Mouse (Mus musculus) neural tube, embryonic 11.5 days (tissue): ENCODE results near the gene Mrps7. TPM values are rescaled to one million over a fixed set of nuclear protein-coding genes. Genes with fewer than 3 reads are reported as not detected.

ENCODE experiments used
- ATAC-seq: fragments of 200-750 bp; cut with Nextera tagmentation; 2 replicates; pipeline ENCODE4 v1.8.0; 2017; ENCODE audit warnings: moderate number of reproducible peaks, mild to moderate bottlenecking, moderate TSS enrichment, moderate library complexity; ENCODE audit not compliant: insufficient read depth, low FRiP score, low TSS enrichment
- DNase-seq: peaks from one replicate; pipeline ENCODE4 v3.0.0-alpha.2; 2015; ENCODE audit warnings: low spot score
- H3K27ac ChIP-seq: fragments of 300-500 bp; sonication (generic); 2 replicates; pipeline ENCODE4 v1.5.1; 2014; ENCODE audit warnings: low read depth, mild to moderate bottlenecking, low read length
- H3K27me3 ChIP-seq: fragments of 300-500 bp; sonication (generic); 2 replicates; pipeline ENCODE4 v1.6.1; 2014; ENCODE audit warnings: mild to moderate bottlenecking, low read length, mixed read lengths; ENCODE audit not compliant: control insufficient read depth, insufficient read depth
- H3K36me3 ChIP-seq: fragments of 300-500 bp; sonication (generic); 2 replicates; pipeline ENCODE4 v1.6.1; 2014; ENCODE audit warnings: mild to moderate bottlenecking, low read length, moderate library complexity, mixed read lengths; ENCODE audit not compliant: control insufficient read depth, insufficient read depth
- H3K4me1 ChIP-seq: fragments of 300-500 bp; sonication (generic); 2 replicates; pipeline ENCODE4 v1.6.1; 2014; ENCODE audit warnings: low read length, mixed read lengths; ENCODE audit not compliant: control insufficient read depth, insufficient read depth
- H3K4me2 ChIP-seq: fragments of 300-500 bp; sonication (generic); 2 replicates; pipeline ENCODE4 v1.6.1; 2014; ENCODE audit warnings: low read depth, mild to moderate bottlenecking, moderate library complexity
- H3K4me3 ChIP-seq: fragments of 300-500 bp; sonication (generic); 2 replicates; pipeline ENCODE4 v1.5.1; 2014; ENCODE audit warnings: low read depth, low read length
- H3K9ac ChIP-seq: fragments of 300-500 bp; sonication (generic); 2 replicates; pipeline ENCODE4 v1.6.1; 2014; ENCODE audit warnings: mild to moderate bottlenecking, low read length
- H3K9me3 ChIP-seq: fragments of 300-500 bp; sonication (generic); 2 replicates; pipeline ENCODE4 v1.6.1; 2016; ENCODE audit warnings: low read length; ENCODE audit not compliant: control insufficient read depth
- WGBS: fragments of 180-500 bp; shearing (Covaris S2); extraction: QIAGEN DNeasy Blood & Tissue Kit; methylation state at CpG from one replicate; pipeline ENCODE4 v1.1.7; 2014; 5-methylcytosine and 5-hydroxymethylcytosine counted together
- polyA plus RNA-seq: library from polyadenylated mRNA; unstranded; fragments of >200 nt; fragmentation: Nextera tagmentation; extraction: Ambion mirVana; gene quantifications from 2 replicates; pipeline ENCODE4 v1.2.1, GENCODE M21; 2014

The Mrps7 gene
- polyA plus RNA-seq, 1 experiment from 2014 or later = 95.5 TPM

- Histone ChIP-seq H3K36me3 (peaks cover 53% of the 10 kb centered on the region), H3K9me3 (no peaks in the 10 kb centered on the region), H3K4me2 (no peak overlapping the region), H3K27ac (no peak overlapping the region), H3K27me3 (no peaks in the 10 kb centered on the region), H3K4me3 (no peak overlapping the region), H3K4me1 (no peaks in the 10 kb centered on the region), H3K9ac (no peak overlapping the region)
- no peak for ATAC-seq
- no peak for DNase-seq
- WGBS = 94% methylated on average over 7 of the region's 7 CpGs
Observed at GRCm38 (mm10) chr11:115585573-115586100, 18.1 kb upstream of the Mrps7 start.

GRCm38 (mm10) chr11:115586403-115586802 is 17.3 kb upstream of the Mrps7 start:
- H3K4me1 ChIP-seq = no peaks in the 10 kb centered on the region
- 91% methylated on average over 9 of the region's 9 CpGs for WGBS
- H3K9me3 ChIP-seq = no peaks in the 10 kb centered on the region
- peaks cover 48% of the 10 kb centered on the region for H3K36me3 ChIP-seq
- H3K4me2 ChIP-seq = no peak overlapping the region
- DNase-seq (no peak), ATAC-seq (no peak)
- no peak overlapping the region for H3K9ac ChIP-seq
- no peak overlapping the region for H3K4me3 ChIP-seq
- H3K27ac ChIP-seq = no peak overlapping the region
- no peaks in the 10 kb centered on the region for H3K27me3 ChIP-seq

- 83% methylated on average over 9 of the region's 9 CpGs for WGBS
- Histone ChIP-seq H3K36me3 (peaks cover 42% of the 10 kb centered on the region), H3K4me2 (no peak overlapping the region), H3K9ac (no peak overlapping the region), H3K27ac (no peak overlapping the region), H3K27me3 (no peaks in the 10 kb centered on the region), H3K4me3 (no peak overlapping the region), H3K9me3 (no peaks in the 10 kb centered on the region), H3K4me1 (no peaks in the 10 kb centered on the region)
- no peak for DNase-seq
- ATAC-seq = no peak
Observed at GRCm38 (mm10) chr11:115587984-115588383, 15.7 kb upstream of the Mrps7 start.

- DNase-seq (no peak), ATAC-seq (no peak)
- H3K4me3 ChIP-seq = no peak overlapping the region
- WGBS = 80% methylated on average over 2 of the region's 2 CpGs
- no peak overlapping the region for H3K27ac ChIP-seq
- H3K4me2 ChIP-seq = no peak overlapping the region
- H3K9me3 ChIP-seq = no peaks in the 10 kb centered on the region
- no peak overlapping the region for H3K9ac ChIP-seq
- H3K4me1 ChIP-seq = no peaks in the 10 kb centered on the region
- no peaks in the 10 kb centered on the region for H3K27me3 ChIP-seq
- peaks cover 36% of the 10 kb centered on the region for H3K36me3 ChIP-seq
Observed at GRCm38 (mm10) chr11:115590526-115591075, 13.1 kb upstream of the Mrps7 start.

GRCm38 (mm10) chr11:115595209-115595608 is 8.5 kb upstream of the Mrps7 start:
- H3K36me3 ChIP-seq = peaks cover 16% of the 10 kb centered on the region
- no peaks in the 10 kb centered on the region for H3K9me3 ChIP-seq
- no peak overlapping the region for H3K4me3 ChIP-seq
- no peak for DNase-seq
- no peaks in the 10 kb centered on the region for H3K27me3 ChIP-seq
- H3K4me2 ChIP-seq = no peak overlapping the region
- H3K27ac ChIP-seq = no peak overlapping the region
- H3K9ac ChIP-seq = no peak overlapping the region
- no peaks in the 10 kb centered on the region for H3K4me1 ChIP-seq
- no peak for ATAC-seq
- WGBS = 96% methylated on average over 3 of the region's 3 CpGs

GRCm38 (mm10) chr11:115598309-115598708 is 5.4 kb upstream of the Mrps7 start:
- ATAC-seq = no peak
- DNase-seq = no peak
- Histone ChIP-seq H3K9ac (no peak overlapping the region), H3K4me3 (no peak overlapping the region), H3K4me1 (peaks cover 11% of the 10 kb centered on the region), H3K27me3 (no peaks in the 10 kb centered on the region), H3K4me2 (no peak overlapping the region), H3K36me3 (peaks cover 13% of the 10 kb centered on the region), H3K27ac (no peak overlapping the region), H3K9me3 (no peaks in the 10 kb centered on the region)
- 85% methylated on average over 4 of the region's 4 CpGs for WGBS

GRCm38 (mm10) chr11:115599722-115600121 is 4.0 kb upstream of the Mrps7 start:
- no peak for ATAC-seq
- no peak overlapping the region for H3K27ac ChIP-seq
- WGBS = 94% methylated on average over 7 of the region's 7 CpGs
- no peak for DNase-seq
- H3K9ac ChIP-seq = no peak overlapping the region
- no peak overlapping the region for H3K4me2 ChIP-seq
- no peaks in the 10 kb centered on the region for H3K27me3 ChIP-seq
- no peak overlapping the region for H3K4me3 ChIP-seq
- peaks cover 8% of the 10 kb centered on the region for H3K36me3 ChIP-seq
- peaks cover 14% of the 10 kb centered on the region for H3K4me1 ChIP-seq
- H3K9me3 ChIP-seq = no peaks in the 10 kb centered on the region

GRCm38 (mm10) chr11:115600743-115601142 is 3.0 kb upstream of the Mrps7 start:
- H3K36me3 ChIP-seq = peaks cover 6% of the 10 kb centered on the region
- no peak overlapping the region for H3K9ac ChIP-seq
- 97% methylated on average over 15 of the region's 15 CpGs for WGBS
- DNase-seq = no peak
- ATAC-seq = no peak
- H3K27ac ChIP-seq = no peak overlapping the region
- H3K4me1 ChIP-seq = peaks cover 16% of the 10 kb centered on the region
- no peak overlapping the region for H3K4me2 ChIP-seq
- no peak overlapping the region for H3K4me3 ChIP-seq
- H3K9me3 ChIP-seq = no peaks in the 10 kb centered on the region
- no peaks in the 10 kb centered on the region for H3K27me3 ChIP-seq

GRCm38 (mm10) chr11:115601174-115601573 is 2.6 kb upstream of the Mrps7 start:
- ATAC-seq (no peak), DNase-seq (no peak)
- Histone ChIP-seq H3K4me2 (no peak overlapping the region), H3K9ac (no peak overlapping the region), H3K27me3 (no peaks in the 10 kb centered on the region), H3K9me3 (no peaks in the 10 kb centered on the region), H3K4me3 (no peak overlapping the region), H3K27ac (no peak overlapping the region), H3K36me3 (peaks cover 6% of the 10 kb centered on the region), H3K4me1 (peaks cover 16% of the 10 kb centered on the region)
- 96% methylated on average over 4 of the region's 4 CpGs for WGBS
